Mouse (Mus musculus) erythroblast, embryonic 14.5 days (primary cell): ENCODE results near the gene Calcoco1.

Source experiments
- GATA1 ChIP-seq: IDR thresholded peaks from 2 replicates; pipeline ENCODE4 v1.6.1; 2012; ENCODE audit warnings: low read length, inconsistent platforms, mixed read lengths
- TAL1 ChIP-seq: IDR thresholded peaks from 3 replicates; pipeline ENCODE4 v1.6.1; 2012; ENCODE audit warnings: low read length, inconsistent platforms, mixed read lengths

- no peak for TF ChIP-seq GATA1
- no peak for TF ChIP-seq TAL1
Measured at GRCm38 (mm10) chr15:102727951-102728350, 6.0 kb upstream of the Calcoco1 start.
